Mouse (Mus musculus) cerebellum, adult 11-12 months (tissue): ENCODE measurements at regions not wholly inside any gene's neighbourhood (a gene's known extent, or its start where the extent isn't known, plus 50 kb on each side); places are given as distances from the start of the nearest gene placed in this dataset.
"Not testable (repeated sequence)": the region's sequence is repeated elsewhere in the genome, so short reads cannot be mapped to it uniquely, and the experiment has no call there.

Experiments
- DNase-seq: peaks from one replicate; pipeline ENCODE4 v3.0.0; 2022

DNA sequence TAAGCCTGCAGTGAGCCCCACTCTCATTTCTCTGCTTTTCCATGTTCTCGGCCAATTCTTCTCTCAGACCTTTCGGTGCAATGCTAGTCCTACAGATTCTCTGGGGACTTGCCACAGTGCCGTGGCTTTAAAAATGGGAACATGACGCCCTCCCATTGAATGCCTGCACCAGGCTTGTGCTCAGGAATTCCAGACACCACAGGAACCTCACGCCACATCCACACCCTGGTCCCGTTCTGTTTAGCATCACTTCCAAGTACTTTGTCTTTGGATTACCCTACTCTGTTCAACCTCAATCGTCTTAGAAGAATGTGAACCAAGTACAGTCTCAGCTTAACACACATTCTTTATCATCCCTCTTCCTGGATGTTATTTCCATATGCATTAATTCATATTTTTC lies 66.5 kb downstream of the Nabp1 start:
- no peak for DNase-seq

DNA sequence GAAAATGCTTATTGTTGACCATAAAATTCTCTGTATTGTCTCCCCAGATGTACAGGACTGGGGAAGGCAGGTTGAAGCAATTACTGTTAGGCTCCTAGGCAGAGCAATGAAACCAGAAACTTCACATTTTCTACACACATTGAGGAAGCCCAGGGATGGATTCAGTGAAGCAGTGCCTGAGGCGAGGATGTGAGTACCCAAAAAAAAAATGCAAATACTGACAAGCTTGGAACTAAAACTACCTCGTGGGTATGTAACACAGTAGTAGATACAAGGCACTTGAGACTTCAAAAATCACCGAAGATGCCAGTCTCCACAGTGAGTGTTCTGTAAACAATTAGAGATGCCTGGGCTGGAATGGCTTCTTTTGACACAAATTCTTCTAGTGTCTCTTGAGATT lies 74.6 kb downstream of the Nabp1 start:
- DNase-seq, result no peak

DNA sequence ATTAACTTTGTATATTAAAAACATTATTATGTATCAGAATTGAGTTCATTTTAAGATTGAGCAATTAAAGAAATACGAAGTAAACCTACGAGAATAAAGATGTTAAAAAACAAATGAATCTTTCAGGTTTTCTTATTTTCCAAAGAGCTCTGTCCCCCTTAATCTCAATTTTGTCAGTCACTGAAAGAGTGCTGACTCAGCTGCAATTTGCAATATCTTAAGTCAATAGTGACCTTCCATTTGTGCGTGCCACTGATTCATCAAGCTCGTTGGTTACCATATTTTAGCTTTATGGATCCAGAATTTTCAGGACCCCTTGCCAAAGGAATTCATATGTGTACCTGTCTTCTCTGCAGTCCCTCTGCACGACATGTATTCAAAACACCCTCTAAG lies 75.7 kb downstream of the Nabp1 start:
- DNase-seq, result no peak

DNA sequence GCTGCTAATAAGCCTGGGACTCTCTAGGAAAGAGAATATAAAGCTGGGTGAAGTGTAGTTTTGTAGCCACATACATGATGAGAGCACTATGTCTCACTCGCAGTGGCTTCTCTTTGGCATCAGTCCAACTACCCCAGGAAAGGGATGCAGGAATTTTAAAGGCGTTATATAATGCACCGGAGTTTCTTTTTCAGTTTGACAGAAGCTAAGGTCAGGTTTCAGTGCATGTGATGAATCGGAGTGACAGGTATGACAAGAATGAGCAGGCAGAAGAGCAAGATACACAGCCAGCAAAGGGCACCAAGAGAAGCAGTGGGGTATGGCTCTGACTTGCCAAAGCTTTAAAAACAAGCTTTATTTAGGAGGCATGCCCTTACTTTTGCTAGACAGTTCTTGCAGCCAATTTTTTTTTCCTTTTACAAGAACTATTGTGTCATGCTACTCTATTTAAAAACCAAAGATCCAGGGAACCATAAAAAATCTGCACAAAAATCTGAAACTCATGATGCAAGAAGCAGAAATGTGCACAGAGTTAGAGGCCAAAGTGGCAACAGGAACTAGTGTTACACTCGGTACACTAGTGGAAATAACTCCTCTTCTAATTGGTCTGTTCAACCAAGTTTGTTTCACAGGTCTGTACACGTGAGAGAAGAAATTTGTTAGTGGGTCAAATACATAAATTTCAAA lies 76.2 kb downstream of the Nabp1 start:
- no peak for DNase-seq

DNA sequence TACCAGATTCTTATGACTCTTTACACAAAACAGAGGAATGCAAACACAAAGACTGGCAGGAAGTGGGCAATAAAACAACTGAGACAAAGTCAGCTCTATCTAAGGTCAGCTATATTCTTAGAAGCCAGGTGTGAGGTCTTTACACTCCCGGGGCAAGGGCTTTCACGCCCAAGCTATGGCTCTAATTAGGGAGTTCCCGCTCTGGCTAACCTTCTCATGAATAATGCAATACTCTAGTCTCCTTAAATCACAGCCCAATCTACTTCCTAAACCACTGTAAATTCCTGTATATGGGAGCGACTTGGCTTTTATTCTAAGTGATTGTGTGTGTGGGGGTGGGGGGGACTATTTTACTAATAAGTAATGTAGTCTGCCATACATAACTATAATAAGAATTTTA lies 77.7 kb downstream of the Nabp1 start:
- not testable (repeated sequence) for DNase-seq

DNA sequence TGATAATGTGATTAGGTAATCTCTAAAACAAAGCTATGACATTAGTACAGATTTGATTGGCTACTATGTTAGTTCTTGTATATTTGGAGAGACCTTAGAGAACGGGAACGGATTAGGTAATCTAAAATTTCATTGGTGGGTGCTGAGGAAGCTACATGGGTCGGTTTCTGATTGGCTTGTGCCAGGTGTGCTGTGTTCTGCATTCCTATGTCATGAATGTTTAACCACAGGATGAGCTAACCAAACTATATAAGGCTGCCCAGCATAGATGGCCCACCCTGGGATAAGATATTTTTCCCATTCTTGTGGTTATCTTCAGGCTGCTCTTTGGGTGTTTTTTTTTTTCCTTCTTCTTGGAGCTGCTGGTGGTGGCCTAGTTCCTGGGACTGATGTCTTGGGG lies 91.4 kb downstream of the Nabp1 start:
- DNase-seq, result no peak

DNA sequence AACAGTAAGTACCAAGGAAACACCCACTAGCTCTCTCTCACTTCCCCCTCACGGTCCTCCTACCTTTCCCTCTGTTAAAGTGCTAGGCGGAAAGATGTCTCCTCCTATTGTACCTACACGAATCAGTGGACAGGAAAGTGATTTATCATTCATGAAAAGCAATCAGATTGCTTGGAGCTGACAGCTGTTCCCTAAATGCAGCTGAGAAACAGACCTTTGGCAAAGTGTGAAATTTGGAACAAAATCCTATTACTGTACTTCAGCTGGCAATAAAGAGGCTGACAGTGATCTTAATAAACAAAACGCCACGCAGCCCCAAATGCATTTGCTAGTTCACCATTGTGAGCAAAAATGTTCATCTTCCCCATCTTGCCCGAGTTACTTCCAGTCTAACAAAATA lies 94.2 kb downstream of the Nabp1 start:
- no peak for DNase-seq

DNA sequence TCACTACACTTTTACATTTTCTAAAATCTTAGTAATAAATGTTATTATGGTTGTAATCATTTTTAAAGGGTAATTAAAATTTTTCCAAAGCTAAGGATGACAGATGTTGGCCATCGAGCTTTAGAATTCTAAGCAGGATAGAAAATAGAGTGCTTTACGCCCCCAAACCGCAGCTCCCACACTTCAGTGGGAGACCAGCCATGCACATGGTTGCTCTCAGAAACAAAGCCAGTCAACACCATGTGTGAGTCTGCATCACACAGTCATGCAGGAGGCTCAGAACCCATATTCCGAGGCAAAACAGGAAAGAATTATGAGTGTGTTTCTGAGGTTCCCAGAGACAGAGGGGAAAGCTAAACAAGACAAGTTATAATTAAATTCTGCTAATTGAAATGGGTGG lies 91.3 kb downstream of the Cavin2 start:
- DNase-seq, result no peak

DNA sequence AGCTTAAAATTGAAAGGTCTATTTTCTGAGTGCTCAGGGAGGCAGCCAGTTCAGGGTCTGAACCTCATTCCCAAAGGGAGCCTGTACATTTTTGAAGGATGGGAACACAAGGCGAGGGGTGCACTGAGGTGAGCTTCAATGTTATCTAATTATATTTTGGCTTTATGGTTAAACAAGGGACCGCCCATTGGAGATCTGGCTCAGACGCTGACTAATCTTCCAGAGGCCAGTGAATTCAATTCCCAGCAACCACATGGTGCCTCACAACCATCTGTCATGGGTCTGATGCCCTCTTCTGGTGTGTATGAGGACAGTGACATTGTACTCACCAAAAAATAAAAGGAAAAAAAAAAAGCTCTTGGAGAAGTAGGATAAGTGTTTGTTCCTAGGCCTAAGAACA lies 78.7 kb downstream of the Cavin2 start:
- peak; percentile 80 for DNase-seq

DNA sequence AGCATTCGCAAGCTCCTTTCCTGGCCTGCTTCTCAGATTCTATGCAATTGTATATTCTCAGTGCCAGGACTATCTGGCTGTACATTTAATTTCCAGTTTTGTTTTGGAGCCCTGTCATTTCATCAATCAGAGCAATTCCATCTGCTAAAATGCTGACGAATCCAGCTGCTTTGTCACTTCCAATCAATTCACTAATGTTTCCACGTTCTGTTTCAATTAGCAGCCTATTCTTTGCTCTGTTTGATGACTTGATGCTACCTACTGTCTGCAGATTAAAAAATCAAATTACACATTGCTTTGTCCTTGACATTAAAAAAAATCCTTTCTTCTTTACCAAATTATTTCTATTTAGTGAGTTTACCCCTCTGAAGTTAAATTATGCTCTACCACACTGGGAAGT lies 71.2 kb downstream of the Cavin2 start:
- DNase-seq, result no peak
